Mouse (Mus musculus) layer of hippocampus, adult 2 months (tissue): ENCODE measurements at regions not wholly inside any gene's neighbourhood (a gene's known extent, or its start where the extent isn't known, plus 50 kb on each side); places are given as distances from the start of the nearest gene placed in this dataset.

Experiments
- DNase-seq, 2 experiments: peaks; one replicate each; pipeline ENCODE4 v3.0.0; 2022; ENCODE audit warnings: low spot score in 2 of 2
- H3K27ac ChIP-seq: fragments of 200-600 bp; 2 replicates; pipeline ENCODE4 v1.8.1; 2022
- H3K4me3 ChIP-seq: fragments of 200-600 bp; 2 replicates; pipeline ENCODE4 v1.8.1; 2022; ENCODE audit warnings: mild to moderate bottlenecking
- CTCF ChIP-seq: fragments of 200-600 bp; conservative IDR thresholded peaks from 2 replicates; pipeline ENCODE4 v1.8.1; 2022; ENCODE audit warnings: antibody characterized with exemption, mild to moderate bottlenecking, moderate library complexity

DNA sequence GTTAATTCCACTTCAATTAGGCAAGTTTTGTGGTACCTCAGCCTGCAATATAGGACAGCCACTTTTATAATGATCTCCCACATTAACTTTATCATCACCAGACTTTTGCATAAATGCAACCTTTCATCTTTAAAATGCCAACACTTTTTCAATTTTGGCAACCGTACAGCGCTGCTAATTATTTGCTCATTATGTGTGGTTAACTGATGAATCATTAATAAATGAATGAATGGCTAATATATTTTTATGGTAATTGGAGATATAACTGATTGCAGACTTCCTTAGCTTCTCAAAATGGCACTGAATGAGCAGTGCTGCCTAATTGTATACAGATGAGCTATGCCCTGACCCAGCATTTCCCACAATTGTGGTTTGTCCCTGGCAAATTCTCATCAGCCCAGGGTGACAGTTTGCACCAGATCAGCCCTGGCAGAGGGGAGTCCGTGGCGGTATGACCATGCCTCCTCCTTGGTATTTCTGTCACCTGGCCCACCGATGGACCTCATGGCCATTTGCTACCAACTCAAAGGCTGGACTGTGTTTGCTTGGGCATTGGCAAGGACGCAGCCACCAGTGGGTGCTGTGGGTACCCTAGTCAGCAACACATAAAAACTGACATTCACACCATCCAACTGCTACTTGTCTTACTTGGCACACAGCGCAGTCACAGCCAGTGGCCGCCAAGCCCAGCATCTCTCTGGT, 173.7 kb upstream of the Lmo4 start:
- H3K27ac ChIP-seq, result no peak overlapping the region; the same call in 1 of the 2 replicates
- peak; percentile 29; the same call in 1 of the 2 replicates for TF ChIP-seq CTCF
- DNase-seq, result no peak
- H3K4me3 ChIP-seq, result no peak overlapping the region

DNA sequence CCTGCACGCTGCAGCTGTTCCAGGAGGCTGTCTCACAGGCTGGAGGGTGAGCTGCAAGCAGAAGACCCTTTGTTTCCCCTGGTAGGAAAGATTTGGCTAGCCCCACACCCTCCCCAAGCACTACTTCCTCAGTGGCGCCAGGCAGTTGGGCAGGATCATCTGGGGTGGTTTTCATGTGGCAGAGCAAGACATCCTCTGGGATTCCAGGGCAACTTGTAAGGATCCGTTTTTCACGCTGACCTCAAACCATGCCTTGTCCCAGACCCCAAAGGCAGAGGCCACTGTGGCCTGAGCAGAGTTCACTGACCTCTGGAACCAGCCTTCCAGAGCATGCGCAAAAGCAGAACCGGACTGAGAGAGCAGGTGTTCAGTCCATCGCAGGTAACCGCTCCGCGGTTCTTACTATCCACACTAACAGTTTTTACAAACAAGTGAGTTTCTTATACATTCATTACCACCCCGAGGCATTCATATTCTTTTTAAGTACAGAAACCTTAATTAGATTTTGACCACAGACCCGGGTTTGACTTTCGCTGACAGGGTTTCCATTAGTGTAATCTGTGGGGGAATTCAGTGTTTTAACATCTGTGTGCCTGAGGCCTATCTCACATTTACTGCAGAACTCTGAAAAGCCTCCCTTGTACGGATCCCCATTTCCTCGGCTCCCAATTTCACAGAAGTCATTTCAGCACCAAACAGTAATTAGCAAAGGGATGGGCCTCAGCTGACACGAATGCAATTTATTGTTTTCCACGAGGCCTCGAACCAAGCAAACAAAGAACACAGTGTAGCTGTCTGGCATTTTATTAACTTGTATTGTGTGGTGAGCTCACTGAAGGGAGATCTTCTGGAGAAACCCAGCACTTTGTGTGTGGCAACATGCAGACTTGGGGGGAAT, 172.9 kb upstream of the Lmo4 start:
- no peak for TF ChIP-seq CTCF
- Histone ChIP-seq H3K4me3 (no peak overlapping the region), H3K27ac (peak overlapping the region; percentile 39; the same call in 1 of the 2 replicates)
- no peak for DNase-seq

DNA sequence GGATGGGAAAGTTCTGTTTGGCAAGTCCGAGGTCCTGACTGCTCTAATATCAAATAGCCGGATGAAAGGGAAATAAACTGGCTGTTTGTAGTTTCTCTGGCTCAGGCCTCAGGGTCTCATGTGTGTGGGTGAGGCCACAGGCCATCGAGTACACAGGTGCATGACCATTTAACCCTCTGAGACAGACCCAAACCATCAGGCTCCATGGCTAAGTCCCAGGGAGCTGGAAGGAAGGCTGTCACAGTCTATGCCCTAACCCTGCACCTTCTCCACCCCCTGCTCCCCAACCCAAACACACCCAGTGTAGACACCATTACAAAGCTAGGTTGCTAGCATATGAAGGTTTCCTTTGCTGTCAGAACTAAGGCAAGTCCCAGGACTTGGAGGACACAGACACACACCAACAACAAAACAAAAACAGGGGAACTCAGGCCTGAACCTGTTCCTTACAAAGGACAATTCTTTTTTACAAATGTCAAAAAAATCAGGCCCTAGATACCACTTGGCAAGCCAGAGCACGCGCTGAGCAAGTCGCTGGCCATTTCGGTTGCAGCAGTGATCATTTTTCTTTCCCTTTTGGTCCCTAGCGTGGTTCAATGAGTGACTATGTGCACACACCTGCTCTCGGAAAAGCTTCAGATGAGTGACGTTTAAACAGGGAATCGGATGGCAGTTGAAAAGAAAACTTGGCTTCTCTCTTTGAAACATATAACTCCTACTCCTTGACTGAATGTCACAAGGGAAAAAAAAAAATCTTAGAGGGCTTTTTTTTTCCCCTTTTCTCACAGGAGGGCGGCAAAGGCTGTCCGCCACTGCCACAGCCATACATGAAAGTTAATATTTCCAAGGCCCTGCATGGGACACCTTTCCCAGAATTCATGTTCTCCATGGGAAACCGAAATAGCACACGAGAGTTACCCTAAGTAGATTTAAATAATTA, 171.7 kb upstream of the Lmo4 start:
- no peak for DNase-seq
- Histone ChIP-seq H3K4me3 (no peak overlapping the region), H3K27ac (no peak overlapping the region)
- no peak for TF ChIP-seq CTCF

DNA sequence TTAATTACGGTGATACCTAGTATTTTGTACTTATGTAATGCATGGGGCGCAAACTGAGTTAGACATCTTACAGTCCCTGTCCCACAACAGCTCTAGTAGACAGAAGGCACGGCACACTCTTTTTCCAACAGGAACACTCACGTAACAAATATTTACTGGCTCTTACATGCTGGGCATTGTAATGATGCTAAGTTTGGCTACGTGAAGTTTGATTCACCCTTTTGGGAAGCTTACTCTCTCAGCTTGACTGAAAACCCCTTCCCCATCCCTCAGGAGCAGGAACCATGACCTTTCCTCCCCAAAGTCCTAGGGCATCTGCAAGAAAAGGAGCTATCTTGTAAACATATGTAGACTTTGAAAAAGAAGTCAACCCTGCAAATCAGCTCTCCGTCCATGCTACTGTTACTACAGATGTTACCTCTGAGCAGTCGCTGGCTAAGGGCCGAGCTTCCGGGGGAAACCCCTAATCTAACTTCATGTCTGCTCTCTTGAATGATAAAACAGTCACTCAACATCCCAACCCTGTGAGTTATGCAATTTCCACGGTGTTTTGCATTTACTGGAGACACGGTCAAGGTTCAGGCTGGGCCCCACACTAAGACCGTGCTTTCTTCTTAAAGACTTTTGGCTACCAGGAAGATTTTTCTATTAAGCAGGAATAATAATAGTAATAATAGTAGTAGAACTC, 170.8 kb upstream of the Lmo4 start:
- Histone ChIP-seq H3K27ac (no peak overlapping the region), H3K4me3 (no peak overlapping the region)
- no peak for DNase-seq
- TF ChIP-seq CTCF, result no peak

DNA sequence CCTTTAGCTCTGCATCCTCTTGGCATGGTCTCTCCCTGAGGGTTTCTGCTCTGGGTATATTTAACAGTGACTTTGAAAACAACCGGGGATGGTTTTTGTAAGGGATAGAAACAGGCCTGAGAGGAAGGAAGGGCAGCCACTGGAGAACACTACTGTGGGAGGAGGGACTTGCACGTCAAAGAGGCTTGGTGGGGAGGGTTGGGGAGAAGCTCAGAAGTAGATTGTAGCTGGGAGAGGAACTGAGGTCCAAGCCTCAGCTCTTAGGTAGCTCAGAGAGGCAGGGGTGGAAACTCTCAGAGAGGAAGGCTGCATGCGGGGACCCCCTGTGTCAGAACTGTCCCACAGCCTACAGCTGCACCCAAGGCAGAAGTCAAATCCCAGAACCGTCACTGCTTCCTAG, 163.3 kb upstream of the Lmo4 start:
- TF ChIP-seq CTCF, result no peak
- no peak overlapping the region for H3K27ac ChIP-seq
- no peak overlapping the region for H3K4me3 ChIP-seq

DNA sequence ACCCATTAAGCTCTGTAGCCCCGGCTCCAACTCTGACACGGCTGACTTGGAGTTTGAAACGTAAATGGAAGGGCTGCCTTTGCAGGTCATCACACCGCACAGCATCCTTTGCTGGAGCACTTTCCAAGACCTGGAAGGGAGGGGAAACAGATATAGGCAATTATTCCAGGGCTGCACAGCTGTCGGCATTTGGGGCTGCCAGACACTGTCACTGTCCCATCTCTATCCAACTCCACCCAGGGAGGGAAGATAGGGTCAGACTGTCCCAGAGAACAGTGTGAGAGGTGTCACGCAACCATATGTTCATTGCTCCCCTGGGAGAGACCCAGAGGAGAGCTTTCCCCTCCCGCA, 162.7 kb upstream of the Lmo4 start:
- no peak for DNase-seq
- H3K27ac ChIP-seq, result peak overlapping the region; percentile 18; the same call in 1 of the 2 replicates
- TF ChIP-seq CTCF, result no peak
- H3K4me3 ChIP-seq, result peak overlapping the region; percentile 38

More for the DNA sequence above, 163.3 kb upstream of the Lmo4 start:
- DNase-seq, result no peak

DNA sequence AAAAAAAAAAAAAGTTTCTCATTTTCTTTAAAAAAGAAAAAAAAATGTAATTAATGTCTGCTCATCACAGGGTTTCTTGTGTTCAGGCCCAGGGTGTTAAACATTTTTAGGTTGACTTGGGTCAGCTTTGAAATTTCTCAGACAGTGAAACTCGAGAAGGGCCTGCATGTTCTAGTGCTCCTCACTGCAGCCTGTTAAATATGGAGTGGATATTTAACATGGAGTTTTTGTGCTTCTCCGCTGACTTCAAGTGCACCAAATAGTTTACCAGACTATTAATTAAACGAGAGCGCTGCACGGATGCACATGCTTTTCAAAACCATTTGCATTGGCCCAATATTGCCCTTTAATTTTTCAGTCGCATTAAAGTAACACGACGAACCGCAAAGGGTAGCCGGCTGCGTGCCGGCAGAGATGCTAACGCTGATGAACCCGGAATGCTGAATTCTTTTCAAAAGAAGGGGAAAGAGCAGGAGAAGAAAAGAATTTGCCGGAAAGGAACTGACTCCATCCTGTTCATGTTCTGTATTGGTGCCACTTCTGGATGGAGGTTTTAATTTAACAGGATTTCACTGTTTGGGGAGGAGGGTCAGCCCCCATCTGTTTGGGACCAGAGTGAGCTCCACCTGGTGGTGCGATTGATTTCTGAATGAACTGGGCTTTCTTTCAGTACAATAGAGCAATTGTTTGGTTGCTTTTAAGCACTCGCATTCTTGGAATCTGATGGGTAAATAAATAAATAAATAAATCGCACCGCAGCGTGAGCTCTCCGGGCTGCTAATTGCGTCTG, 162.2 kb upstream of the Lmo4 start:
- Histone ChIP-seq H3K4me3 (peak overlapping the region; percentile 38), H3K27ac (peak overlapping the region; percentile 46; the same call in 1 of the 2 replicates)
- peak; percentile 79 for TF ChIP-seq CTCF
- peak in 1 of 2 experiments; percentile 54 for DNase-seq

DNA sequence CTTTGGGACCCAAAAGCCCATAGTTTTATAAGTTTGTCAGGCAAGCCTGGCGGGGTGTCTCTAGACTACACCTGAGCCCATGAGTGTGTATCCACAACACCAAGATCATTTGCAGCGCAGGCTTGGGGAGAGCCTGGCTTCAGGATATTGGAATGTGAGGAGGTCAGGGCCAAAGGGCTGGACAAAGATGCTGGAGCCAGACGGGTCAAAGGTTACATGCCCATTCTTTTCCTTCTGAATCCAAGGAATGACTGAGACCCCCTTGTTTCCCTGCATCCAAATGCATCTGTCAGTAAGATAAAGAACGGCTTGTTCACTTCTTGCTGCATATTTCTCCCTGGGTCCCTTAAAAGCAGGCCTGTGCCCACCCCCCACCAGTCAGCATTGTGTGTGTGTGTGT, 160.9 kb upstream of the Lmo4 start:
- no peak for TF ChIP-seq CTCF
- no peak overlapping the region for H3K27ac ChIP-seq
- DNase-seq, result no peak

DNA sequence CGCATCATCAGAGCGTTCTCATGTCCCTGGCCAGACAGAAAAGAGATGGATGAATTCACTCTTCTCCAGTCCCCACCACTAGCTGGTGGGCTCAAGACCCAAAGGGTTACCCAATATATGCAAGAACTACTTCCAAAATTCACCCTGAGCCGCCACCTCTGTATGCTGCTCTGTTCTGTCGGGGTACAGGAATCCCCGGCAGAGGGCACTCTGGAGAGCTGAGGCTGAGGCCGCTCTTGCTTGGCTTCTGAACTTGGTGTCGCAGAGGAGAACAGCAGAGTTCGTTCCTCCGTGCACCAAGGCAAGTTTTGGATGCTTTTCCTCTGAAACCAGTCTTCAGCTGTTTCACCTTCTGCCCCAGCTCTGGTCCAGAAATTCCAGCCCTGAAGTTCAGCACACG, 157.5 kb upstream of the Lmo4 start:
- peak; percentile 77 for TF ChIP-seq CTCF
- Histone ChIP-seq H3K27ac (no peak overlapping the region), H3K4me3 (no peak overlapping the region)
- peak in 1 of 2 experiments; percentile 40 for DNase-seq

More for the DNA sequence above, 160.9 kb upstream of the Lmo4 start:
- H3K4me3 ChIP-seq, result no peak overlapping the region

DNA sequence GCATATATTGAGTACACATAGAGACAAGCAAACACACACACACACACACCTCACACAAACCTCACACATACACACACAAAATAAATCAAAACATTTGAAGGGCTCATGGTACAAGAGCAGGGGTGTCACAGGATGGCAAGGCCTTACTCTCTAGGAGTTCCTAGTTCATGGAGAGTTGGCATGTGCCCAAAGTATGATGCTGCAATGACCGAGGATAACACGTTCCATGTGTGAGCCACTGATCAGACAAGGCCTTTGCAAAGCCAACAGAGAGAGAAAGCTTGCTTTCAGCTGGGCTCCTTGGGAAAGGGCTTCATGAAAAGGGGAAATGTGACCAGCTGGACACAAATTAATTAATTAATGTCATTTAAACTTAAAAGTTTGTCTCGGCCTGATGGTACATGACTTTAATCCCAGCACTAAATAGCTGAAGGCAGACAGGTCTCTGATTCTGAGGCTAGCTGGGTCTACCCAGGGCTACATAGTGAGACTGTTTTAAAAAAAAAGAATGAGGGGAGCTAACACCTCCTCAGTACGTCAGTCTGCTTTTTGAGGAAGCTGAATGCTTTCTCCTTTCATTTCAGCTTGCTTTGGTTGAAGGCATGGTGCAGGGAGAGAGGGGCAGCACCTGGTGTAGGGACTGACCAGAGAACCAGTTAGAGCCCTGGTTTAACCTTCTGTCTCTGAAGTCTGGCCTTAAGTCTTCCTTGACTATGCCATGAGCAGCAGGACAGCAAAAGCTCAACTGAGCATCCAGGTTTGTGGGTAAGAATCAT, 156.4 kb upstream of the Lmo4 start:
- no peak overlapping the region for H3K27ac ChIP-seq
- DNase-seq, result no peak
- TF ChIP-seq CTCF, result no peak
- H3K4me3 ChIP-seq, result no peak overlapping the region

DNA sequence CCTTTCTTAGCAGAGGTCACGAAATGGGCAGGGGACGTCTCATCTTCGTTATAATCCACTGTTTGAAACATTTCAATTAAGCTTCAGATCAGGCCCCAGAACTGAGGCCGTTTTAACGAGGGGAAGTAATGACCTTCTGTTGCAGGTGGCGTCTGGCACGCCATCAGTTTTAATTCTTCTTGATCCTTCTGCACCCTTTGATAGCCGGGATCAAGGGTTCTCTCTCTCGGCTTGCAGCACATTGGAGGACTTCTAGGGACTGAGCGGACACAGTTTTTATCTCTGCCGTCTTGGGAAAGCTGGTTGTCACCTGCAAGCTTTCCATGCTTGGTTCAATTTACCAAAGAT, 151.9 kb upstream of the Lmo4 start:
- DNase-seq, result no peak
- no peak overlapping the region for H3K27ac ChIP-seq
- no peak for TF ChIP-seq CTCF
- H3K4me3 ChIP-seq, result no peak overlapping the region
